Mouse (Mus musculus): ENCODE measurements at regions not wholly inside any gene's neighbourhood (a gene's known extent, or its start where the extent isn't known, plus 50 kb on each side); places are given as distances from the start of the nearest gene placed in this dataset.

Small RNA genes lying in the stretch of these regions (microRNA-seq; reads per million reads assigned to microRNA genes)
- gene Gm26052: 0 reads per million in 2 experiments
